Mouse (Mus musculus) embryonic fibroblast, embryonic 13.5 days (primary cell): ENCODE results near the gene Mybpc2.

ENCODE experiments used
- CTCF ChIP-seq: IDR thresholded peaks from 2 replicates; pipeline ENCODE4 v1.5.1; 2011; ENCODE audit warnings: mild to moderate bottlenecking, control low read depth, low read length, moderate library complexity, borderline replicate concordance; ENCODE audit not compliant: insufficient read depth
- POLR2A ChIP-seq: IDR thresholded peaks from 2 replicates; pipeline ENCODE4 v1.6.1; 2011; ENCODE audit warnings: low read depth, mild to moderate bottlenecking, control low read depth, low read length, moderate library complexity

DNA sequence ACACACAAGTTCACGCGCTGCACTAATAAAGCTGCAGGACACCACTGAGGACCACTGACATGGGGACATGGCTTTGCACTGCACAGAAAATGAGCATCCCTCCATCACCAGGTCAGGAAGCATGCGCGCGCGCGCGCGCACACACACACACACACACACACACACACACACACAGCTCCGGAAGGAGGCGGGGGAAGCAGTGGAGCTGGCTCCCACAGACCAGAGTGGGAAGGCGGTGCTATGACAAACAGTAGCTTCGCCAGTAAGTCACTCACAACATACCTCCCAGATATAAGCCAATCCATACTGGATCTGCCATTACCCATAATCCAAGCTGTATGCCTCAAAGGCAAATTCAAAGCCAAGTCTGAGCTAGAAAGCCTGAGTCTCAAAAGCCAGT is 22.6 kb upstream of the Mybpc2 start:
- no peak for TF ChIP-seq CTCF
- no peak for TF ChIP-seq POLR2A
